Mouse (Mus musculus) liver, embryonic 14.5 days (tissue): ENCODE results near the gene 4930503E14Rik.
"Not testable (repeated sequence)": the region's sequence is repeated elsewhere in the genome, so short reads cannot be mapped to it uniquely, and the experiment has no call there.

ENCODE experiments used
- CTCF ChIP-seq: IDR thresholded peaks from 2 replicates; pipeline ENCODE4 v1.5.1; 2016; ENCODE audit warnings: antibody characterized with exemption, low read depth, control low read depth
- EP300 ChIP-seq: IDR thresholded peaks from 2 replicates; pipeline ENCODE4 v1.6.1; 2016; ENCODE audit warnings: antibody characterized with exemption, low read depth

DNA sequence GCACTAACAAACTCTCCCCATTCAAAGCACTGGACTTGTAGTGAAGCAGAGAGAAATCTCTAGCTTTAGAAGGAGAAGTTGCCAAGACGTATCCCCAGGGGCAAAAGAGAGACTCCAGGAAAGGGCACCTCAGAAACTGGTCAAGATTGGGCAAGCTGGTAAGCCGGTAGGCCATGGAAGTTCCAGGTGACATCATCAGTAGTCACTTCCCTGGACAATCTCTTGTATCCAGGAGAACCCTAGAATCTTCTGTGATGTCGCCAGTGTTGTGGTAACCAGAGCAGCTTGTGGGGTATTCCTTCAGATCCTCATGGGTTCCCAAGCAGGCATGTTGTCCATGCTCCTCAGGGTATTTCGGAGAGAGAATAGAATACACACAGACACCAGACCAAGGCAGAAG, 89.5 kb downstream of the 4930503E14Rik start, which contains the start of gene Gm3327:
- not testable (repeated sequence) for TF ChIP-seq CTCF, EP300
